Mouse (Mus musculus) ES-Bruce4 (cell line): ENCODE data around the gene Bdkrb1. TPM values are rescaled to one million over a fixed set of nuclear protein-coding genes. Genes with fewer than 3 reads are reported as not detected.

Source experiments
- H3K27ac ChIP-seq: 2 replicates; pipeline ENCODE4 v1.5.1; 2012; ENCODE audit warnings: low read length, inconsistent platforms; ENCODE audit not compliant: insufficient read depth
- H3K27me3 ChIP-seq: 2 replicates; pipeline ENCODE4 v1.6.1; 2012; ENCODE audit warnings: mild to moderate bottlenecking, low read length, inconsistent platforms; ENCODE audit not compliant: control insufficient read depth, poor library complexity, insufficient read depth, severe bottlenecking
- H3K36me3 ChIP-seq: 2 replicates; pipeline ENCODE4 v1.6.1; 2012; ENCODE audit warnings: inconsistent platforms, mild to moderate bottlenecking, low read length, moderate library complexity; ENCODE audit not compliant: control insufficient read depth, poor library complexity, insufficient read depth, severe bottlenecking
- H3K4me1 ChIP-seq: one replicate; pipeline ENCODE4 v1.8.1; 2011; ENCODE audit warnings: low read length; ENCODE audit not compliant: control insufficient read depth, insufficient read depth
- H3K4me3 ChIP-seq: 2 replicates; pipeline ENCODE4 v1.5.1; 2011; ENCODE audit warnings: low read depth, mild to moderate bottlenecking, low read length
- H3K9ac ChIP-seq: 2 replicates; pipeline ENCODE4 v1.6.1; 2012; ENCODE audit warnings: low read depth, mild to moderate bottlenecking, inconsistent platforms; ENCODE audit not compliant: poor library complexity, severe bottlenecking
- H3K9me3 ChIP-seq: replicated peaks from 2 replicates; pipeline ENCODE4 v1.6.1; 2012; ENCODE audit warnings: mild to moderate bottlenecking, low read length, inconsistent platforms; ENCODE audit not compliant: control insufficient read depth, poor library complexity, insufficient read depth, severe bottlenecking
- CTCF ChIP-seq: IDR thresholded peaks from one replicate; pipeline ENCODE4 v1.8.1; 2011; ENCODE audit warnings: low read depth, low read length
- EP300 ChIP-seq: IDR thresholded peaks from 2 replicates; pipeline ENCODE4 v1.6.1; 2011; ENCODE audit warnings: low read depth, low read length; ENCODE audit not compliant: insufficient read depth
- POLR2A ChIP-seq: IDR thresholded peaks from one replicate; pipeline ENCODE4 v1.8.1; 2011; ENCODE audit warnings: low read length; ENCODE audit not compliant: insufficient read depth
- polyA plus RNA-seq: library from polyadenylated mRNA; stranded (reverse); fragments of >200 nt; gene quantifications from 2 replicates; pipeline ENCODE4 v1.2.4, GENCODE M21; 2011; ENCODE audit warnings: low read depth; ENCODE audit not compliant: missing spikeins, insufficient read depth, insufficient read length

Bdkrb1 gene
- polyA plus RNA-seq, 1 experiment = not detected

- no peak overlapping the region for H3K4me3 ChIP-seq
- no peaks in the 10 kb centered on the region for H3K36me3 ChIP-seq
- no peaks in the 10 kb centered on the region for H3K9me3 ChIP-seq
- no peaks in the 10 kb centered on the region for H3K27me3 ChIP-seq
- no peak overlapping the region for H3K27ac ChIP-seq
- TF ChIP-seq CTCF (no peak), EP300 (no peak), POLR2A (no peak)
- H3K9ac ChIP-seq = no peak overlapping the region
- no peaks in the 10 kb centered on the region for H3K4me1 ChIP-seq
Observed at GRCm38 (mm10) chr12:105590786-105591185, 12.1 kb upstream of the Bdkrb1 start.

GRCm38 (mm10) chr12:105592361-105592761 is 10.5 kb upstream of the Bdkrb1 start:
- no peaks in the 10 kb centered on the region for H3K4me1 ChIP-seq
- no peak overlapping the region for H3K27ac ChIP-seq
- TF ChIP-seq CTCF (no peak), POLR2A (no peak), EP300 (no peak)

GRCm38 (mm10) chr12:105593471-105593870 is 9.4 kb upstream of the Bdkrb1 start:
- Histone ChIP-seq H3K9me3 (no peaks in the 10 kb centered on the region), H3K4me1 (peaks cover 2% of the 10 kb centered on the region), H3K4me3 (no peak overlapping the region), H3K36me3 (no peaks in the 10 kb centered on the region), H3K9ac (no peak overlapping the region), H3K27ac (no peak overlapping the region), H3K27me3 (no peaks in the 10 kb centered on the region)
- TF ChIP-seq CTCF = no peak
- no peak for TF ChIP-seq POLR2A
- TF ChIP-seq EP300 = no peak

More at GRCm38 (mm10) chr12:105592361-105592761, 10.5 kb upstream of the Bdkrb1 start:
- Histone ChIP-seq H3K4me3 (no peak overlapping the region), H3K9ac (no peak overlapping the region), H3K36me3 (no peaks in the 10 kb centered on the region), H3K9me3 (no peaks in the 10 kb centered on the region), H3K27me3 (no peaks in the 10 kb centered on the region)

- Histone ChIP-seq H3K27me3 (no peaks in the 10 kb centered on the region), H3K9ac (no peak overlapping the region), H3K27ac (no peak overlapping the region), H3K9me3 (no peaks in the 10 kb centered on the region), H3K4me3 (no peak overlapping the region), H3K36me3 (no peaks in the 10 kb centered on the region), H3K4me1 (peaks cover 3% of the 10 kb centered on the region)
- no peak for TF ChIP-seq CTCF
- no peak for TF ChIP-seq POLR2A
- no peak for TF ChIP-seq EP300
Observed at GRCm38 (mm10) chr12:105597135-105597534, 5.8 kb upstream of the Bdkrb1 start.

DNA sequence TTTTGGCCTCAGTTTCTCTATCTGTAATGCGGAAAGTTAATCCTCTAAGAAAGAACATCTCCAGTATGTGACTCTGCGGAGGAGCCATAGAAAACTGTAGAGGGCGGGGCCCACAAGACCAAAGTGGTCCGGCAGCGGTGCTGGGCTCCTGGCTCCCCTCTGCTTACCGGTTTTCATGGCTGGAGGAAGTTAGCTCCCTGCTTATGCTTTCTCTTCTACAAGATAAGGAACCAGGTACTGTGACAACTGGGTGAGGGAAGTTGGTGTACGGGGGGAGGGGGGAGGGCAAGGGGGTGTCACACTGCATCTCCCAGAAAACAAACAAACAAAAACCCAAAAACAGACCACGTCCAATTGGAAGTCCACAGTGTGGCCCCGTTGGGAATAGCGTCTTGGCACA is 4.4 kb upstream of the Bdkrb1 start:
- no peak overlapping the region for H3K4me3 ChIP-seq
- no peaks in the 10 kb centered on the region for H3K36me3 ChIP-seq
- no peaks in the 10 kb centered on the region for H3K9me3 ChIP-seq
- H3K9ac ChIP-seq = no peak overlapping the region
- peaks cover 3% of the 10 kb centered on the region for H3K4me1 ChIP-seq
- H3K27ac ChIP-seq = no peak overlapping the region
- TF ChIP-seq CTCF (no peak), POLR2A (no peak), EP300 (no peak)
- no peaks in the 10 kb centered on the region for H3K27me3 ChIP-seq

- TF ChIP-seq EP300 (no peak), CTCF (no peak), POLR2A (no peak)
Observed at GRCm38 (mm10) chr12:105599098-105599497, 3.8 kb upstream of the Bdkrb1 start.

More at GRCm38 (mm10) chr12:105599098-105599497, 3.8 kb upstream of the Bdkrb1 start:
- Histone ChIP-seq H3K36me3 (no peaks in the 10 kb centered on the region), H3K9ac (no peak overlapping the region), H3K9me3 (no peaks in the 10 kb centered on the region), H3K4me1 (peaks cover 3% of the 10 kb centered on the region), H3K27me3 (no peaks in the 10 kb centered on the region), H3K27ac (no peak overlapping the region), H3K4me3 (no peak overlapping the region)
